Mouse (Mus musculus): Measurements from ENCODE around the gene Serpina7.

GRCm38 (mm10) chrX:139041148-139041547, 43.9 kb downstream of the Serpina7 start:
- TF ChIP-seq POLR2A (IDR thresholded peaks at IDR 0.05; ENCODE audit: low read depth, low read length) (no peak), CTCF (conservative IDR thresholded peaks at IDR 0.05; ENCODE audit: insufficient read depth, insufficient read length, low read depth, low read length) (no peak)

Measured in kidney, adult 2 months (tissue).